Mouse (Mus musculus) E14TG2a.4 (cell line): Measurements from ENCODE around the gene Rpl10a.

Source experiments
- H3K27me3 ChIP-seq: 2 replicates; pipeline ENCODE4 v1.6.1; 2014; ENCODE audit warnings: low read length, control low read depth; ENCODE audit not compliant: insufficient read depth
- H3K36me3 ChIP-seq: 2 replicates; pipeline ENCODE4 v1.6.1; 2014; ENCODE audit warnings: low read length, control low read depth; ENCODE audit not compliant: insufficient read depth
- H3K4me1 ChIP-seq: replicated peaks from 2 replicates; pipeline ENCODE4 v1.6.1; 2014; ENCODE audit warnings: low read depth, low read length, control low read depth
- H3K4me3 ChIP-seq: replicated peaks from 2 replicates; pipeline ENCODE4 v1.5.1; 2014; ENCODE audit warnings: mild to moderate bottlenecking, low read length
- H3K9me3 ChIP-seq: 2 replicates; pipeline ENCODE4 v1.6.1; 2014; ENCODE audit warnings: low read length, control low read depth
- CTCF ChIP-seq: conservative IDR thresholded peaks from 2 replicates; pipeline ENCODE4 v1.5.1; 2014; ENCODE audit warnings: low read length
- NANOG ChIP-seq: IDR thresholded peaks from 2 replicates; pipeline ENCODE4 v1.6.1; 2014; ENCODE audit warnings: borderline replicate concordance, low read length, mixed read lengths
- POU5F1 ChIP-seq: IDR thresholded peaks from 2 replicates; pipeline ENCODE4 v1.6.1; 2014; ENCODE audit warnings: low read length, borderline replicate concordance

Gene Rpl10a

GRCm38 (mm10) chr17:28299669-28300320 is 28.5 kb upstream of the Rpl10a start:
- H3K27me3 ChIP-seq, result no peaks in the 10 kb centered on the region
- no peaks in the 10 kb centered on the region for H3K9me3 ChIP-seq
- TF ChIP-seq CTCF (no peak), NANOG (no peak), POU5F1 (no peak)
- peaks cover 29% of the 10 kb centered on the region for H3K36me3 ChIP-seq
- H3K4me1 ChIP-seq, result peaks cover 90% of the 10 kb centered on the region
- peak overlapping the region; percentile 63 for H3K4me3 ChIP-seq

DNA sequence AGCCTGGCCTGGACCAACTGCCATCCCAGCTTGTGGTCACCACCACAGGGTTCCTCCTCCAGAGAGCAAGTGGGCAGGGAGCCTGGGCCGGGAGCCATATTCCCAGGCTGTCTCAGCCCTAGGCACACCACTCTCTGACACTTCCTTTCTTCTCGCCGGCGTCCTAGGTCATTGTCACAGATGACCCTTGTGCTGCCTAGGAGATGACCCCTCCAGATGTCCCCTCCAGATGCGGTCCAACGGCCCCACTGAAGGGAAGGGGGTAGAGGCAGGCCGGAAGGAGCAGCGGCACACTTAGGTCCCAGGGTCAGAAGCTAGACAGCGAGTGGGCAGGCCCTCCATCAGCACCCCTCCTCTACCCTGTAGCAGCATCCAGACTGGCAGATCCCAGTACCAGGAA is 27.9 kb upstream of the Rpl10a start:
- H3K4me3 ChIP-seq, result 0 out of 2 replicates have a peak overlapping the region, but pooled peaks have one; percentile 23
- no peak for TF ChIP-seq POU5F1
- TF ChIP-seq NANOG, result no peak
- TF ChIP-seq CTCF, result no peak
- H3K27me3 ChIP-seq, result no peaks in the 10 kb centered on the region
- peaks cover 24% of the 10 kb centered on the region for H3K36me3 ChIP-seq
- H3K9me3 ChIP-seq, result peaks cover 2% of the 10 kb centered on the region
- H3K4me1 ChIP-seq, result peaks cover 90% of the 10 kb centered on the region

- TF ChIP-seq CTCF (no peak), POU5F1 (no peak), NANOG (no peak)
- H3K4me1 ChIP-seq, result peaks cover 85% of the 10 kb centered on the region
- H3K27me3 ChIP-seq, result no peaks in the 10 kb centered on the region
- H3K4me3 ChIP-seq, result peak overlapping the region; percentile 23; the same call in 1 of the 2 replicates
- peaks cover 19% of the 10 kb centered on the region for H3K36me3 ChIP-seq
- H3K9me3 ChIP-seq, result peaks cover 8% of the 10 kb centered on the region
These were observed 27.4 kb upstream of the Rpl10a start for GRCm38 (mm10) chr17:28300850-28301249.

DNA sequence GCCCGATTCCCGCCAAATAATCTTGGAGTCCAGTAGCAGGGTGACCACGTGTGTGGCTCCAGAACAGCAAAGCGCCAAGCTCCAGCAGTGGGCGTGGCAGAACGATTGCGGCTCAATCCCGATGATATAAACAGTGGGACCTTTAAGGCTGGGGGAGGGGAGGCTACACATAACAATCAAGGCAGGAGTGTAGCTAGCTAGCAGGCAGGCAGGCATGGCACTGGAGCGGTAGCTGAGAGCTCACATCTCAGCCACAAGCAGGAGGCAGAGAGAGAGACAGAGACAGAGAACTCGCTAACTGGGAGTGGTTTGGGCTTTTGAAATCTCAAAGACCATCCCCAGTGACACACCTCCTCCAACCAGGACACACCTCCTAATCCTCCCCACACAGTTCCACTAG is 23.1 kb upstream of the Rpl10a start:
- H3K4me1 ChIP-seq, result peaks cover 59% of the 10 kb centered on the region
- no peak for TF ChIP-seq NANOG
- no peak for TF ChIP-seq CTCF
- TF ChIP-seq POU5F1, result no peak
- peak overlapping the region; percentile 35; the same call in 1 of the 2 replicates for H3K4me3 ChIP-seq
- peaks cover 6% of the 10 kb centered on the region for H3K36me3 ChIP-seq
- H3K9me3 ChIP-seq, result peaks cover 8% of the 10 kb centered on the region
- H3K27me3 ChIP-seq, result no peaks in the 10 kb centered on the region

DNA sequence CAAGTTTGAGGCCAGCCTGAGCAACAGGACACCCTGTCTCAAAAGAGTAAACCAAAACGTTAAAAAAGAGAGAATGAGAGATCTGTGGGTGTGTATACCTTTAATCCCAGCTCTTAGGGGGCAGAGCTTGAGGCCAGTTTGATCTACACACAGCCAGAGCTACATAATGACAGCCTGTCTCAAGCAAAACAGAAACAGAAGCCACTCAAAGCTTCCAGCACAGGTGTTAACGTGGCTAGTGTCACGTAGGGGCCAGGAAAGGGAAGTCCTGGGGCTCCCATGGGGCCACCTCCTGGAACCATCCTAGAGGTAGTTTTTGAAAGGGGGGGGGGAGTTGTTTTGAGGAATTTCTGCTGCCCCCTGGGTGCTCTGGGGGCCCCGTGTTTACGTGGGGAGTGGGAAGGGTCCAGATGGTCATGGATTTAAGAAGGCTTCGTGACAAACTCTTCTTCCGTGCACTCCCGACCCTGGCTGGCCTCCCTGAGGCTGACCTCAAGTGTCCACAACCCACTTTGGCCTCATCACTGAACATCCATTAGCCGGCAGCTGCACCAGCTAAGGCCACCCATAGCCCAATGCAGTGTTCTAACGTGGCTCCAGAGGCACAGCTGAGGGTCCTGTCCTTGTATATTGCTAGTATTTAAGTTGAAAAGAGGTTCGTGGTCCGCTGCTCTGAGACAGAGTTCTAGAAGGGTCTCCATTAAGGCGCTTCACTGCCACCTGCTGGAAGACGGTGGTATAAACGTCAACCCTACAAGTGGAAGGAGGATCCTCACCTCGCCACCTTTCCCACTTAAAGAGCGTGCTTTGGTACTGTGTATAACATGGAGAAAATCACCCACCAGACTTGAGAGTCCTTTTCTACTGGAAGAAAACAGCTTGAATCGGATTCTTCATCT is 19.7 kb upstream of the Rpl10a start:
- peaks cover 35% of the 10 kb centered on the region for H3K4me1 ChIP-seq
- H3K4me3 ChIP-seq, result no peak overlapping the region
- TF ChIP-seq CTCF, result peak; percentile 72
- TF ChIP-seq NANOG, result no peak
- H3K9me3 ChIP-seq, result peaks cover 8% of the 10 kb centered on the region
- no peaks in the 10 kb centered on the region for H3K36me3 ChIP-seq
- no peaks in the 10 kb centered on the region for H3K27me3 ChIP-seq

DNA sequence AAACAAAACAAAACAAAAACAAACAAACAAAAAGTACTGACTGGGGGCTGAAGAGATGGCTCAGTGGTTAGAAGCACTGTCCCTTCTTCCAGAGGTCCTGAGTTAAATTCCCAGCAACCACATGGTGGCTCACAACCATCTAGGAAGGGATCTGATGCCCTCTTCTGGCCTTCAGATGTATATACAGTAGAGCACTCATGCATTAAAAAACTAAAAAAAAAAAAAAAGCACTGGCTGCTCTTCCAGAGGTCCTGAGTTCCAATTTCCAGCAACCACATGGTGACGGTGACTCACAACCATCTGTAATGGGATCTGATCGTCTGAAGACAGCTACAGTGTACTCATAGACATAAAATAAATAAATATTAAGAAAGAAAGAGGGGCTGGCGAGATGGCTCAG is 17.4 kb upstream of the Rpl10a start:
- peak; percentile 28; the same call in 1 of the 2 replicates for TF ChIP-seq CTCF
- TF ChIP-seq NANOG, result no peak
- H3K36me3 ChIP-seq, result peaks cover 8% of the 10 kb centered on the region

GRCm38 (mm10) chr17:28311366-28312132 is 16.7 kb upstream of the Rpl10a start:
- H3K27me3 ChIP-seq, result no peaks in the 10 kb centered on the region
- TF ChIP-seq POU5F1, result no peak
- peaks cover 15% of the 10 kb centered on the region for H3K36me3 ChIP-seq
- H3K4me1 ChIP-seq, result peaks cover 44% of the 10 kb centered on the region
- no peak overlapping the region for H3K4me3 ChIP-seq
- no peaks in the 10 kb centered on the region for H3K9me3 ChIP-seq

More for the DNA sequence above, 17.4 kb upstream of the Rpl10a start:
- Histone ChIP-seq H3K27me3 (no peaks in the 10 kb centered on the region), H3K9me3 (peaks cover under 1% of the 10 kb centered on the region), H3K4me1 (peaks cover 37% of the 10 kb centered on the region), H3K4me3 (no peak overlapping the region)
